Mouse (Mus musculus): Measurements from ENCODE around the gene Pald1.

DNA sequence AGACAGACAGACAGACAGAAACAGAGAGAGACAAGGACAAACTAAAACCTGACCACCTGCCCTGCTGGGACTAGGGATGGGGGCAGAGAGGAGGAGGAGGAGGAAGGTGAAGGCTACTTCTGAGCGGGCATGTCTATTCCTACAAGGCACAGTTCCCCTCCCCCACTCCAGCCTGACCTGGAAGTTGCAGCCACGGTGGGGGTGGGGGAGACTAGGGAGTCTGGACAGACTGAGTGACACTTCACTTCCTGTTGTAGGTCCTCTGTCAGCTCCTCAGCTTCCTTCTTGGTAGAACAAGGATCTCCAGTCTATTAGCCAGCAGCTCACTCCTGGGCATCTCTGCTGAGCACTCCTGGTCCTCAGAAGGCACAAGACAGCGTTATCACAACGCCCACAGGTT is 9.3 kb downstream of the Pald1 start:
- TF ChIP-seq CTCF (IDR thresholded peaks at IDR 0.05; ENCODE audit: borderline replicate concordance, control insufficient read depth, extremely low read depth, insufficient read depth, low read length, poor library complexity), result no peak
- no peak for TF ChIP-seq POLR2A (IDR thresholded peaks at IDR 0.05; ENCODE audit: control insufficient read depth, extremely low read depth, insufficient read depth, low read length, poor library complexity)

Measured in thymus, adult 2 months (tissue).